16 mouse cellular contexts compared by ENCODE assay signal in genomic region chr4:43884196-43884595, GRCm38 (mm10). TPM values are rescaled to one million over a fixed set of nuclear protein-coding genes. Genes with fewer than 3 reads are reported as not detected.
DNase-seq lines count a peak whose midpoint lies in the region; ATAC-seq and TF ChIP-seq lines count a peak whose summit lies in the region.
"Had no signal": no experiment of that assay in that cellular context is flagged by ENCODE, and none has a peak within 500 bp of the region (broad histone marks: within the 10 kb centered on the region; RNA-seq: fewer than 3 reads in every experiment).

No protein-coding gene starts in this region.

- TF ChIP-seq POLR2A in kidney, adult 2 months (IDR thresholded peaks at IDR 0.05; ENCODE audit: low read depth, low read length): no peak

- no peak overlapping the region for H3K27ac ChIP-seq in forebrain, embryonic 14.5 days (ENCODE audit: low read depth, low read length)
- H3K27ac ChIP-seq in forebrain, embryonic 16.5 days (ENCODE audit: low read length): no peak overlapping the region
- no peak overlapping the region for H3K27ac ChIP-seq in kidney, adult 2 months (ENCODE audit: insufficient read depth, low read depth, low read length)
- 0 out of 2 replicates have a peak overlapping the region, but pooled peaks have one; percentile 3 for H3K27ac ChIP-seq in midbrain, embryonic 10.5 days (replicated peaks)
- no peak overlapping the region for H3K27ac ChIP-seq in midbrain, embryonic 14.5 days (replicated peaks; ENCODE audit: low read depth, low read length)
- no peak overlapping the region for H3K27ac ChIP-seq in stomach, postnatal 0 days (replicated peaks)

- H3K36me3 ChIP-seq in forebrain, embryonic 14.5 days (ENCODE audit: control insufficient read depth, insufficient read depth, low read length): no peaks in the 10 kb centered on the region
- no peaks in the 10 kb centered on the region for H3K36me3 ChIP-seq in forebrain, embryonic 16.5 days (ENCODE audit: control insufficient read depth, insufficient read depth)
- no peaks in the 10 kb centered on the region for H3K36me3 ChIP-seq in kidney, adult 2 months (ENCODE audit: control insufficient read depth, insufficient read depth, low read length)
- H3K36me3 ChIP-seq in midbrain, embryonic 10.5 days: 0 out of 2 replicates have a peak, but pooled peaks cover 4% of the 10 kb centered on the region
- H3K36me3 ChIP-seq in midbrain, embryonic 14.5 days (ENCODE audit: control insufficient read depth, insufficient read depth, low read length): no peaks in the 10 kb centered on the region
- H3K36me3 ChIP-seq in stomach, postnatal 0 days (ENCODE audit: control insufficient read depth, insufficient read depth, low read length): no peaks in the 10 kb centered on the region
- H3K36me3 ChIP-seq: G1E had no signal

- peaks cover 6% of the 10 kb centered on the region; the same call in 1 of the 2 replicates for H3K4me1 ChIP-seq in forebrain, embryonic 14.5 days (ENCODE audit: control insufficient read depth, insufficient read depth, low read length)
- H3K4me1 ChIP-seq in forebrain, embryonic 16.5 days (replicated peaks; ENCODE audit: control insufficient read depth, insufficient read depth, low read length): peaks cover 15% of the 10 kb centered on the region
- H3K4me1 ChIP-seq in kidney, adult 2 months (ENCODE audit: control insufficient read depth, insufficient read depth, low read length): no peaks in the 10 kb centered on the region
- H3K4me1 ChIP-seq in midbrain, embryonic 10.5 days: peaks cover 39% of the 10 kb centered on the region
- H3K4me1 ChIP-seq in midbrain, embryonic 14.5 days (ENCODE audit: control insufficient read depth, insufficient read depth, low read length): 0 out of 2 replicates have a peak, but pooled peaks cover 10% of the 10 kb centered on the region
- H3K4me1 ChIP-seq in stomach, postnatal 0 days (replicated peaks; ENCODE audit: control insufficient read depth, insufficient read depth): no peaks in the 10 kb centered on the region

- WGBS in forebrain, embryonic 14.5 days: 26% methylated on average over 4 of the region's 4 CpGs
- WGBS in forebrain, embryonic 16.5 days: 23% methylated on average over 4 of the region's 4 CpGs
- WGBS in kidney, adult 2 months: 71% methylated on average over 4 of the region's 4 CpGs
- WGBS in midbrain, embryonic 10.5 days: 52% methylated on average over 4 of the region's 4 CpGs
- WGBS in midbrain, embryonic 14.5 days: 44% methylated on average over 4 of the region's 4 CpGs
- WGBS in stomach, postnatal 0 days: 37% methylated on average over 4 of the region's 4 CpGs

- ATAC-seq in forebrain, embryonic 14.5 days: no peak
- ATAC-seq in forebrain, embryonic 16.5 days: no peak
- no peak for ATAC-seq in midbrain, embryonic 14.5 days (ENCODE audit: low FRiP score, low TSS enrichment)
- no peak for ATAC-seq in stomach, postnatal 0 days (ENCODE audit: low FRiP score, low TSS enrichment)
- ATAC-seq: hindbrain, embryonic 16.5 days; midbrain, embryonic 16.5 days had no signal

- H3K4me2 ChIP-seq in forebrain, embryonic 14.5 days (ENCODE audit: low read length): no peak overlapping the region
- H3K4me2 ChIP-seq in forebrain, embryonic 16.5 days (ENCODE audit: low read length): no peak overlapping the region
- no peak overlapping the region for H3K4me2 ChIP-seq in midbrain, embryonic 14.5 days (ENCODE audit: low read length)
- no peak overlapping the region for H3K4me2 ChIP-seq in stomach, postnatal 0 days (replicated peaks; ENCODE audit: low read depth)

- no peak for TF ChIP-seq EP300 in stomach, postnatal 0 days (optimal IDR thresholded peaks at IDR 0.05)

- no peak overlapping the region for H3K4me3 ChIP-seq in forebrain, embryonic 14.5 days (ENCODE audit: low read depth, low read length)
- H3K4me3 ChIP-seq in forebrain, embryonic 16.5 days (replicated peaks; ENCODE audit: low read length): no peak overlapping the region
- H3K4me3 ChIP-seq in kidney, adult 2 months (ENCODE audit: insufficient read depth, low read depth, low read length): no peak overlapping the region
- H3K4me3 ChIP-seq in midbrain, embryonic 10.5 days: no peak overlapping the region
- H3K4me3 ChIP-seq in midbrain, embryonic 14.5 days (replicated peaks; ENCODE audit: low read depth, low read length): no peak overlapping the region
- no peak overlapping the region for H3K4me3 ChIP-seq in stomach, postnatal 0 days (ENCODE audit: low read depth, low read length)

- H3K9ac ChIP-seq in forebrain, embryonic 14.5 days (ENCODE audit: low read length): no peak overlapping the region
- H3K9ac ChIP-seq in forebrain, embryonic 16.5 days (replicated peaks; ENCODE audit: low read depth, low read length): no peak overlapping the region
- no peak overlapping the region for H3K9ac ChIP-seq in midbrain, embryonic 14.5 days (replicated peaks; ENCODE audit: low read length)
- no peak overlapping the region for H3K9ac ChIP-seq in stomach, postnatal 0 days (ENCODE audit: low read length)

- no peaks in the 10 kb centered on the region for H3K27me3 ChIP-seq in forebrain, embryonic 14.5 days (replicated peaks; ENCODE audit: control insufficient read depth, insufficient read depth, low read length)
- H3K27me3 ChIP-seq in forebrain, embryonic 16.5 days (replicated peaks; ENCODE audit: control insufficient read depth, insufficient read depth, low read length): no peaks in the 10 kb centered on the region
- H3K27me3 ChIP-seq in kidney, adult 2 months (replicated peaks; ENCODE audit: control insufficient read depth, insufficient read depth, low read length): no peaks in the 10 kb centered on the region
- no peaks in the 10 kb centered on the region for H3K27me3 ChIP-seq in midbrain, embryonic 10.5 days (ENCODE audit: low read depth, poor library complexity, severe bottlenecking)
- no peaks in the 10 kb centered on the region for H3K27me3 ChIP-seq in midbrain, embryonic 14.5 days (ENCODE audit: control insufficient read depth, insufficient read depth, low read length)
- no peaks in the 10 kb centered on the region for H3K27me3 ChIP-seq in stomach, postnatal 0 days (ENCODE audit: control insufficient read depth, insufficient read depth, low read length)

- TF ChIP-seq CTCF in kidney, adult 2 months (conservative IDR thresholded peaks at IDR 0.05; ENCODE audit: insufficient read depth, insufficient read length, low read depth, low read length): no peak
- no peak for TF ChIP-seq CTCF in stomach, postnatal 0 days (IDR thresholded peaks at IDR 0.05; ENCODE audit: low read depth)

- no peaks in the 10 kb centered on the region for H3K9me3 ChIP-seq in forebrain, embryonic 14.5 days (replicated peaks; ENCODE audit: control insufficient read depth, low read length)
- H3K9me3 ChIP-seq in forebrain, embryonic 16.5 days (ENCODE audit: control insufficient read depth, low read length): no peaks in the 10 kb centered on the region
- H3K9me3 ChIP-seq in midbrain, embryonic 10.5 days (replicated peaks): no peaks in the 10 kb centered on the region
- no peaks in the 10 kb centered on the region for H3K9me3 ChIP-seq in midbrain, embryonic 14.5 days (ENCODE audit: control insufficient read depth, low read length)
- H3K9me3 ChIP-seq in stomach, postnatal 0 days (ENCODE audit: control insufficient read depth, low read length): no peaks in the 10 kb centered on the region
- H3K9me3 ChIP-seq: G1E had no signal

- peak; percentile 18 for DNase-seq in forebrain, embryonic 14.5 days (ENCODE audit: low spot score)
- peak; percentile 9 for DNase-seq in kidney, adult 2 months
- no peak for DNase-seq in kidney, adult 9 months
- DNase-seq in midbrain, embryonic 10.5 days (ENCODE audit: low spot score): no peak
- DNase-seq in midbrain, embryonic 14.5 days: no peak
- DNase-seq in stomach, postnatal 0 days (ENCODE audit: low spot score): peak; percentile 8
- DNase-seq in urinary bladder, adult 18-20 months (ENCODE audit: low spot score in 2 of 2): no peak
- DNase-seq: cerebellum, adult 9-11 months; left cerebral cortex, postnatal 4 days; lung, postnatal 14 days; thymus, postnatal 25 days had no signal

RNA-seq across cellular contexts. Expression of gene Reck, which starts 8.9 kb away (rescaled TPM):
- polyA plus RNA-seq in forebrain, embryonic 14.5 days (2014; fragmentation: Nextera tagmentation; extraction: Ambion mirVana): 4.7 and 5.8 TPM in 2 replicates
- 4.8 and 5.1 TPM in 2 replicates for polyA plus RNA-seq in forebrain, embryonic 16.5 days (2015; fragmentation: Nextera tagmentation; extraction: Ambion mirVana)
- 8.5 and 10.3 TPM in 2 replicates for polyA plus RNA-seq in kidney, adult 2 months (2012; rRNA removed)
- 8.7 and 10.0 TPM in 2 replicates for polyA plus RNA-seq in midbrain, embryonic 10.5 days (2016; fragmentation: Nextera tagmentation; extraction: Ambion mirVana)
- 4.4 and 6.8 TPM in 2 replicates for polyA plus RNA-seq in midbrain, embryonic 14.5 days (2014; fragmentation: Nextera tagmentation; extraction: Ambion mirVana)
- polyA plus RNA-seq in stomach, postnatal 0 days (2015; fragmentation: Nextera tagmentation; extraction: Ambion mirVana): 10.2 and 11.3 TPM in 2 replicates

RNA-seq across cellular contexts. Expression of gene Olfr155, which starts 32.8 kb away (rescaled TPM):
- not detected in 2 replicates for polyA plus RNA-seq in forebrain, embryonic 14.5 days (2014; fragmentation: Nextera tagmentation; extraction: Ambion mirVana)
- polyA plus RNA-seq in forebrain, embryonic 16.5 days (2015; fragmentation: Nextera tagmentation; extraction: Ambion mirVana): not detected in 2 replicates
- polyA plus RNA-seq in kidney, adult 2 months (2012; rRNA removed): not detected in 2 replicates
- not detected in 2 replicates for polyA plus RNA-seq in midbrain, embryonic 10.5 days (2016; fragmentation: Nextera tagmentation; extraction: Ambion mirVana)
- not detected in 2 replicates for polyA plus RNA-seq in midbrain, embryonic 14.5 days (2014; fragmentation: Nextera tagmentation; extraction: Ambion mirVana)
- polyA plus RNA-seq in stomach, postnatal 0 days (2015; fragmentation: Nextera tagmentation; extraction: Ambion mirVana): 0.02 TPM in 1 of 2 replicates, not detected in the other
- polyA plus RNA-seq: G1E; hindbrain, embryonic 16.5 days; midbrain, embryonic 16.5 days; neural tube, embryonic 14.5 days had no signal

RNA-seq across cellular contexts. Expression of gene Olfr157, which starts 44.2 kb away (rescaled TPM):
- polyA plus RNA-seq in forebrain, embryonic 14.5 days (2014; fragmentation: Nextera tagmentation; extraction: Ambion mirVana): not detected in 2 replicates
- not detected in 2 replicates for polyA plus RNA-seq in forebrain, embryonic 16.5 days (2015; fragmentation: Nextera tagmentation; extraction: Ambion mirVana)
- not detected in 2 replicates for polyA plus RNA-seq in kidney, adult 2 months (2012; rRNA removed)
- not detected in 2 replicates for polyA plus RNA-seq in midbrain, embryonic 10.5 days (2016; fragmentation: Nextera tagmentation; extraction: Ambion mirVana)
- polyA plus RNA-seq in midbrain, embryonic 14.5 days (2014; fragmentation: Nextera tagmentation; extraction: Ambion mirVana): not detected in 2 replicates
- polyA plus RNA-seq in stomach, postnatal 0 days (2015; fragmentation: Nextera tagmentation; extraction: Ambion mirVana): 0.04 and 0.06 TPM in 2 replicates
- polyA plus RNA-seq: G1E; hindbrain, embryonic 16.5 days; midbrain, embryonic 16.5 days; neural tube, embryonic 14.5 days had no signal

Comparison
In these comparisons a context has a peak if more than half of its experiments do, and no peak if none do; other contexts are left out.
1. DNase-seq: peak in forebrain, embryonic 14.5 days (single experiment), kidney, adult 2 months (single experiment) and stomach, postnatal 0 days (single experiment); none in kidney, adult 9 months (single experiment), midbrain, embryonic 10.5 days (single experiment), midbrain, embryonic 14.5 days (single experiment) and urinary bladder, adult 18-20 months (0 of 2).